Mouse (Mus musculus): ENCODE results near the gene Arhgap15. TPM values are rescaled to one million over a fixed set of nuclear protein-coding genes. Genes with fewer than 3 reads are reported as not detected.

The Arhgap15 gene
- total and polyA plus RNA-seq, 3 experiments = 1.5 to 2.8 TPM; not detected in 1

GRCm38 (mm10) chr2:44323813-44324212, 575.2 kb downstream of the Arhgap15 start:
- no peaks in the 10 kb centered on the region for H3K27me3 ChIP-seq (ENCODE audit: control insufficient read depth in 1 of 2, insufficient read depth in 2 of 2, low read length in 2 of 2)
- H3K9me3 ChIP-seq (replicated peaks; ENCODE audit: insufficient read depth, low read length) = no peaks in the 10 kb centered on the region
- H3K79me2 ChIP-seq (ENCODE audit: control insufficient read depth, insufficient read depth, low read length, poor library complexity) = no peaks in the 10 kb centered on the region
- TF ChIP-seq ZC3H11A (IDR thresholded peaks at IDR 0.05; ENCODE audit: low read depth, low read length) (no peak), TBP (IDR thresholded peaks at IDR 0.05; ENCODE audit: low read depth, low read length) (no peak), POLR2AphosphoS5 (IDR thresholded peaks at IDR 0.05; ENCODE audit: borderline replicate concordance, low read depth, low read length) (no peak), CTCF (IDR thresholded peaks at IDR 0.05 in 2 of 3, conservative IDR thresholded peaks at IDR 0.05 in 1 of 3; ENCODE audit: control insufficient read depth in 1 of 3, insufficient read depth in 1 of 3, low read depth in 2 of 3, low read length in 3 of 3, poor library complexity in 1 of 3, severe bottlenecking in 1 of 3) (no peak), UBTF (IDR thresholded peaks at IDR 0.05; ENCODE audit: borderline replicate concordance, insufficient read depth, low read depth, low read length) (no peak), ZMIZ1 (IDR thresholded peaks at IDR 0.05; ENCODE audit: low read depth, low read length) (no peak), RAD21 (IDR thresholded peaks at IDR 0.05; ENCODE audit: low read depth, low read length) (no peak), USF2 (IDR thresholded peaks at IDR 0.05; ENCODE audit: borderline replicate concordance in 1 of 2, insufficient read depth in 1 of 2, low read depth in 1 of 2, low read length in 2 of 2) (no peak), RCOR1 (IDR thresholded peaks at IDR 0.05; ENCODE audit: low read depth, low read length) (no peak), BHLHE40 (IDR thresholded peaks at IDR 0.05; ENCODE audit: borderline replicate concordance, low read depth, low read length) (no peak), POLR2AphosphoS2 (IDR thresholded peaks at IDR 0.05; ENCODE audit: low read length) (no peak)
- no peak for DNase-seq (ENCODE audit: low read depth, low spot score)
- no peaks in the 10 kb centered on the region for H3K4me1 ChIP-seq (ENCODE audit: control insufficient read depth in 1 of 2, insufficient read depth in 2 of 2, low read length in 2 of 2)
- no peaks in the 10 kb centered on the region for H3K36me3 ChIP-seq (ENCODE audit: control insufficient read depth in 1 of 2, insufficient read depth in 2 of 2, low read length in 2 of 2)
- no peak overlapping the region for H3K4me3 ChIP-seq (ENCODE audit: control insufficient read depth in 1 of 2, insufficient read depth in 1 of 2, low read depth in 2 of 2, low read length in 2 of 2)
- H3K27ac ChIP-seq (ENCODE audit: control insufficient read depth, low read depth, low read length) = no peak overlapping the region
- no peak overlapping the region for H3K9ac ChIP-seq (ENCODE audit: control insufficient read depth, low read depth, low read length, poor library complexity, severe bottlenecking)

- Histone ChIP-seq H3K9ac (ENCODE audit: control insufficient read depth, low read depth, low read length, poor library complexity, severe bottlenecking) (no peak overlapping the region), H3K4me3 (ENCODE audit: control insufficient read depth in 1 of 2, insufficient read depth in 1 of 2, low read depth in 2 of 2, low read length in 2 of 2) (no peak overlapping the region), H3K79me2 (ENCODE audit: control insufficient read depth, insufficient read depth, low read length, poor library complexity) (no peaks in the 10 kb centered on the region), H3K9me3 (replicated peaks; ENCODE audit: insufficient read depth, low read length) (no peaks in the 10 kb centered on the region), H3K36me3 (ENCODE audit: control insufficient read depth in 1 of 2, insufficient read depth in 2 of 2, low read length in 2 of 2) (peaks cover 0 to 4% of the 10 kb centered on the region in 2 experiments; a peak in 2 of 4 replicates), H3K4me1 (ENCODE audit: control insufficient read depth in 1 of 2, insufficient read depth in 2 of 2, low read length in 2 of 2) (no peaks in the 10 kb centered on the region; a peak in 1 of 4 replicates), H3K27ac (ENCODE audit: control insufficient read depth, low read depth, low read length) (no peak overlapping the region), H3K27me3 (ENCODE audit: control insufficient read depth in 1 of 2, insufficient read depth in 2 of 2, low read length in 2 of 2) (no peaks in the 10 kb centered on the region)
- TF ChIP-seq USF1 (IDR thresholded peaks at IDR 0.05; ENCODE audit: low read depth, low read length) (no peak), TAL1 (IDR thresholded peaks at IDR 0.05; ENCODE audit: low read length) (no peak), CHD2 (IDR thresholded peaks at IDR 0.05; ENCODE audit: low read length) (no peak), ZNF384 (IDR thresholded peaks at IDR 0.05; ENCODE audit: low read depth, low read length) (no peak)
- no peak for DNase-seq (ENCODE audit: low read depth, low spot score)
These were observed 584.7 kb downstream of the Arhgap15 start for GRCm38 (mm10) chr2:44333295-44333694.

- Histone ChIP-seq H3K27ac (ENCODE audit: control insufficient read depth, low read depth, low read length) (no peak overlapping the region), H3K27me3 (ENCODE audit: control insufficient read depth in 1 of 2, insufficient read depth in 2 of 2, low read length in 2 of 2) (no peaks in the 10 kb centered on the region), H3K4me1 (ENCODE audit: control insufficient read depth in 1 of 2, insufficient read depth in 2 of 2, low read length in 2 of 2) (no peaks in the 10 kb centered on the region; a peak in 1 of 4 replicates), H3K9ac (ENCODE audit: control insufficient read depth, low read depth, low read length, poor library complexity, severe bottlenecking) (no peak overlapping the region), H3K79me2 (ENCODE audit: control insufficient read depth, insufficient read depth, low read length, poor library complexity) (no peaks in the 10 kb centered on the region), H3K4me3 (ENCODE audit: control insufficient read depth in 1 of 2, insufficient read depth in 1 of 2, low read depth in 2 of 2, low read length in 2 of 2) (no peak overlapping the region), H3K36me3 (ENCODE audit: control insufficient read depth in 1 of 2, insufficient read depth in 2 of 2, low read length in 2 of 2) (peaks cover 0 to 4% of the 10 kb centered on the region in 2 experiments; a peak in 2 of 4 replicates), H3K9me3 (replicated peaks; ENCODE audit: insufficient read depth, low read length) (no peaks in the 10 kb centered on the region)
- peak; percentile 69 for DNase-seq (ENCODE audit: low read depth, low spot score)
- TF ChIP-seq UBTF (IDR thresholded peaks at IDR 0.05; ENCODE audit: borderline replicate concordance, insufficient read depth, low read depth, low read length) = no peak
- no peak for TF ChIP-seq ZNF384 (IDR thresholded peaks at IDR 0.05; ENCODE audit: low read depth, low read length)
- no peak for TF ChIP-seq CHD2 (IDR thresholded peaks at IDR 0.05; ENCODE audit: low read length)
- TF ChIP-seq MAZ (IDR thresholded peaks at IDR 0.05; ENCODE audit: low read depth, low read length) = no peak
These were observed 585.4 kb downstream of the Arhgap15 start for GRCm38 (mm10) chr2:44334006-44334405.
